Mouse (Mus musculus) forebrain, embryonic 15.5 days (tissue): Measurements from ENCODE around the gene Gm8369. TPM values are rescaled to one million over a fixed set of nuclear protein-coding genes. Genes with fewer than 3 reads are reported as not detected.

ENCODE experiments used
- polyA plus RNA-seq: library from polyadenylated mRNA; unstranded; fragments of >200 nt; fragmentation: Nextera tagmentation; extraction: Ambion mirVana; gene quantifications from 2 replicates; pipeline ENCODE4 v1.2.1, GENCODE M21; 2015

Gene Gm8369
- polyA plus RNA-seq, 1 experiment from 2014 or later: not detected

Other genes starting within 250 kb of the Gm8369 start
- not detected in 2 replicates for gene Ms4a1, start 219.7 kb upstream of the Gm8369 start, polyA plus RNA-seq
- not detected in 2 replicates for gene Ms4a5, start 202.1 kb upstream of the Gm8369 start, polyA plus RNA-seq
- 0.05 TPM in 1 of 2 replicates, not detected in the other for gene Ms4a14, start 171.5 kb upstream of the Gm8369 start, polyA plus RNA-seq
- gene Ms4a7, start 149.8 kb upstream of the Gm8369 start, polyA plus RNA-seq: 2.2 TPM in 2 replicates
- gene Ms4a4a, start 110.4 kb upstream of the Gm8369 start, polyA plus RNA-seq: 1.0 and 1.7 TPM in 2 replicates
- 0.19 and 0.53 TPM in 2 replicates for gene Ms4a4c, start 81.2 kb upstream of the Gm8369 start, polyA plus RNA-seq
- not detected in 2 replicates for gene Ms4a4b, start 42.4 kb upstream of the Gm8369 start, polyA plus RNA-seq
- 1.3 and 1.7 TPM in 2 replicates for gene Ms4a6c, start 16.6 kb upstream of the Gm8369 start, polyA plus RNA-seq
- 1.8 and 2.4 TPM in 2 replicates for gene Ms4a6b, start 30.6 kb downstream of the Gm8369 start, polyA plus RNA-seq
- gene Ms4a4d, start 50.9 kb downstream of the Gm8369 start, polyA plus RNA-seq: not detected in 2 replicates
- 1.9 and 2.0 TPM in 2 replicates for gene Ms4a6d, start 118.9 kb downstream of the Gm8369 start, polyA plus RNA-seq
- not detected in 2 replicates for gene Ms4a2, start 137.8 kb downstream of the Gm8369 start, polyA plus RNA-seq
- gene Ms4a3, start 154.9 kb downstream of the Gm8369 start, polyA plus RNA-seq: not detected in 2 replicates
- gene Oosp2, start 174.6 kb downstream of the Gm8369 start, polyA plus RNA-seq: not detected in 2 replicates
- not detected in 2 replicates for gene Oosp1, start 205.2 kb downstream of the Gm8369 start, polyA plus RNA-seq
- not detected in 2 replicates for gene Oosp3, start 211.1 kb downstream of the Gm8369 start, polyA plus RNA-seq